Mouse (Mus musculus): ENCODE measurements around the gene Pdgfc. TPM values are rescaled to one million over a fixed set of nuclear protein-coding genes. Genes with fewer than 3 reads are reported as not detected.

The Pdgfc gene
- polyA plus RNA-seq (2012; rRNA removed) = 0.27 and 0.48 TPM in 2 replicates

DNA sequence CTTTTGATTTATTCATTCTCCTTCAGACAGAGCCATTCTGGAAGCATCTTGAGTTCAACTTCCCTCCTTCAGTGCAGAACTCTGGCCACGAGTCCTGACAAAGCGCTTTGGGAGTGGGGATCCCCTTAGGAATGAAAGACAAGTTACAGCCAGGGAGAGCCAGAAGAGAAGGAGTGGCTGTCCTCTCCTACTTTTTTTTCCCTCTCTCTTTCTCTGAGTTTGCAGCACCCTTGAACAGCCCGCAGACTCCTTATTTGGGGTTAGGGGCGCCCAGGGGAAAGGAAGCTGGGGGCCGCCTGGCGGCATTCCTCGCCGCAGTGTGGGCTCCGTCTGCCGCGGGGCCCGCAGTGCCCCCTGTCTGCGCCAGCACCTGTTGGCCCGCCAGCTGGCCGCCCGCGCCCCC is at the start of gene Pdgfc:
Gene Pdgfc, plus strand, starts transcription at position 266 of the 403 bp plus-strand sequence.

Other genes starting within 250 kb of the Pdgfc start
- gene Gria2, start 233.6 kb upstream of the Pdgfc start, polyA plus RNA-seq (2012; rRNA removed) = 0.01 and 0.05 TPM in 2 replicates
- gene Glrb, start 122.8 kb upstream of the Pdgfc start, polyA plus RNA-seq (2012; rRNA removed) = 0.09 and 0.10 TPM in 2 replicates

Measured in liver, embryonic 14 days (tissue).